Mouse (Mus musculus): ENCODE measurements around the gene Ttc39a.
"Not testable (repeated sequence)": the region's sequence is repeated elsewhere in the genome, so short reads cannot be mapped to it uniquely, and the experiment has no call there.

Gene Ttc39a

DNA sequence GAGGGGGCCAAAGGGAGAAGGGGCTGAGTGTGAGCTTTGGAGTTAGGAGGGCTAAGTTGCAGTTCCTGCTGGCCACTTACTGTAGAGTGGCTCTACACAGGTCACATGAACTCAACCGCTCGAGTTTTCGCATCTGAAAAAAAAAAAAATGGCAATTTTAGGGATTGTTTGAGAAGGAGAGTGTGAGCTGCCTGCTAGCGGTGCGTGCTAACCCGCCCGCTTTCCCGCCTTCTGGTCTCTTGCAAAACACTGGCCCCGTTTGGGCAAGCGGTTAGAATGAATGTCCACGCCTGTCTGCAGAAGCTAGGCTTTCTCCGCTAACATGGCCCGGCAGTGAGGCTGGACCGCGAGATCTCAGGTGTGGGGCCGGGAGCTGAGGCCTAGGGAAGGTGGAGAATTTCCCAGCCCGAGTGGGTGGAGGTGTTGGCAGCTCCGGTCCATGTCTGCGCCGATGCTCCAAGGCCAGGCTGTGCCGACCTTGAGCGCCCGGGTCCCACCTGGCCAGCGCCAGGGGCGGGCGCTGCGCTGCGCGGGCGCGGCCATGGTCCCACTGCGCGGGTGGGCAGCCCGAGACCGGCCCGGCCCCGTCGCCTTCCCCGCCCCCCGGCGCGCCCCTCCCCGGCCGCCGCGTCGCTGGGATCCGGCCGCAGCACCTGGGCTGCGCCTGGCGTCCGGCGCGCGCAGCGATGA is at the start of gene Ttc39a:
Gene Ttc39a (plus strand): TSS at position 138 of the 690 bp plus-strand sequence.
- DNase-seq (ENCODE audit: low spot score): peak; percentile 45

DNA sequence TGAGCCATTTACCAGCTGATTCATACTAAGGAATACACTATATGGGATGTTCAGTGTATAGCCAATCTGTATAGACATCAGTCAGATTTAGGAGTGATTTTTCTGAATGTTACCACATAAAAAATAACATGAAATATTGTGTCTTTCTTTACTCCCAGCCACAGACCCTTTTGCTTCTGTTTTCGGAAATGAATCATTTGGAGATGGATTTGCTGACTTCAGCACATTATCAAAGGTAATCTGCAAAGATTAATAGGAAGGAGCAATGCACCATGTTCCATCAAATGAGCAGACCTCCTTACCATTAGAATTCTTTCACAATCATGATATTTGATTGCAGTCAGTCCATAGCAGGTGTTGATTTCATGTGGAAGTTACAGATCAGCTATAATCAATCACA is 28.3 kb upstream of the Ttc39a start:
- no peak for DNase-seq (ENCODE audit: low spot score)

DNA sequence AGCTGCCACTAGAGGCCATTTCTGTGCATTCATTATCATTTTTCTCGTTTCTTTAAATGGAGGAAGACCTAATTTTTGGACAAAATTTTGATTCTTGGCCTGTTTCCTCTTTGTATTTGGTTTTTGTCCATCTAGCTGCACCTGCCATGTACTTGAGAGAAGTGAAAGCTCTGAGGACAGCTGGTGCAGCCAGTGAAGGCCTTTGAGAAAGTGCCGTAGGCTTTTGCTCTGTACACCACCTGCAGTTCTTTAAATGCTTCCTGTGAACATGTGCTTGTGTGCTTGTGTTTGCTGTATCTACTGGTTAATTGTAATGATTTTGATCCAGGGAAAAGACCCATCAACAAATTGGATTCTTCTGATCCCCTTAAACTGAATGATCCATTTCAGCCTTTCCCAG is 24.0 kb upstream of the Ttc39a start:
- DNase-seq (ENCODE audit: low spot score): no peak

DNA sequence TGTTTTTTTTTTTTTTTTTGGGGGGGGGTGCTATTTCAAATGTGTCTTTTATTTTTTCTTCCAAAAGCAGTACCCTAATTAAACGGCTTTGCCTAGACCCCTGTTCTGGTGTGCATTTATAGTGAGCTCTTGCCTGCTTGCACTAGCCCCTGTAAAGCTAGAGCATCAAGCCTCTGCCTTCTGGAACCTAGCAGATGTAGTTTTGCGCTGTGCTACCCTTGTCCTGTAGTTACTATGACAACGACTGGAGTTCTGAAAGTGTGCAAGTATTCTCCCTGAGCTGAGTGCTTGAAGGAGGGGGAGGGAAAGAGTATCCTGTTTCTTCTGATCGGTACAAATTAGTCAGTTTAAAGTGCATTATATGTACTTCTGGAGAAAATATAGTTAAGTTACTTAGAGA is 20.8 kb upstream of the Ttc39a start:
- no peak for DNase-seq (ENCODE audit: low spot score)

DNA sequence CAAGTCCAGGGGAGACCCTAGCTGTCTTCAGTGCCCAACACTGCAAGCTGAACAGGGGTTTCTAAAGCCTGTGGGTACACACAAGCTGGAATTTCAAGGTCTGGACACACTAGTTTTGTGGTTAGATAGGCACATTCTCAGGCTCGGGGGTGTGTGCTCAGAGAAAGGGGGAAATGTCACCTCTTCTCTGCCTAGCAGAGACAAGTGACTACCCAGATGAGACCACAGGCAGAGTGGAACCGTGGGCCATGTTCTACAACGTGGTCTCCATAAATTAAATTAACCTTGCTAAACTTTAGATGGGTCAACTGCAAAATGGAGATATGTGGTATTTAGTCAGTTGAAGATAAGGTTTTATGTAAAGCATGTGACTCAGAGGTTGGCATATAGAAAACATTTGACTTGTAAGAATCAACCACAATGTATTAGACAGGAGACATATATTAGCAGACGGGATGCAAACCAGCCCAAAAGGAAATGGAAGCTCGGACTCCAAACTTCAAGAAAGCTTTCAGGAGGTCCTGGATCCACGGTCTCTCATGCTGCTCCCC is 13.1 kb upstream of the Ttc39a start:
- no peak for DNase-seq (ENCODE audit: low spot score)

DNA sequence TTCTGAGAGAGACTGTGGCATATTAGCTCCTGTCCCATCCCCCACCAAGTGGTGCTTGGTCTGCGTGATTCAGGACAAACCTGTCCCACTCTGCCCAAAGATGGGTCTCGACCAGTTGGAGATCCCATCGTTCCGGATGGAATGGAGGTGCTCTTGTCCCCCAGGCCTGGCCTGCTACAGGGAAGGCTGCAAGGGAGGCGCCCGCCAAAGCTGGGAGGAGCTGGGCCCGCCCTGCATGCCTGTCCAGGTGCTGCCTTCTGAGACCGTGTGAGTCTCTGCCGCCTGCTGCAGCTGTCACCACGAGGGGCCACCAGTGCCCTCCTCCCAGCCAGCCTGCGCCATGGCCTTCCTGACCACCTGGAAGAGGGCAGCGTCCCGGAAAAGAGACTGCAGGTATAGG is 12.5 kb upstream of the Ttc39a start:
- DNase-seq (ENCODE audit: low spot score): peak; percentile 22

DNA sequence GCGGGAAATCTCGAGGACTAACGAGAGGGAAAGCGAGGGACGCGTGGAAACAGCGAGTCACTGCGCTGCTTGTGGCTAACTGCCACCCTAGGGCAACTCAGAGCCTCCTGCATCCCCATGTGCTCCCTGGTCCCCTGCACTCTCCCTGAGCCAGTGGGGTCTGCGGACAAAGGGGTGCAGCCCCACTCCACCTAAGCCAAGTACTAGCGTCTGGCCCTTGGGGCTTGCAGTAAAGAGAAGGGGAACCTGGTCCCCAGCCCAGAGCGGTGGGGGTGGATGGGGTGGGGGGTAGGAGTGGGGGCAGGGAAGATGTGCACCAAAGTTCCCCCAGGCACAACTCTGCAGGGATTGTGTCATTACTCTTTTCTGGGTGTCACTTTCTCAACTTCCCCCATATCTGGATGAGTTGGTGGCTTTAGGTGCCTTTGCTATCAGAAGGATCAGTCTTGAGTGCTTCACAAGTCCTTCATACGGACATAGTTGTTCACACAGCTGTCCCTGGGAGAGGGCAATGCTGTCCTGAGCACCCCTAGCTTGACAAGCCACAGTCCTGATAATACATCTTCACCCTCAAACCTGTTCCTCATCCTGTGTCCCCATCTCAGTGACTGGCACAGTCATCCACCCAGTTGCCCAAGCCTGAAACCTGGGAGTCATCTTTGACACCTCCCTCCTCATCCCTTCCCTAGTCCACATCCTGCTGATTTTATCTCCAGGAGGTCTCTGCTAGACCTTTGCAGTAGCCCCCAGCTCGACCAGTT is 11.9 kb upstream of the Ttc39a start:
- DNase-seq (ENCODE audit: low spot score): no peak

DNA sequence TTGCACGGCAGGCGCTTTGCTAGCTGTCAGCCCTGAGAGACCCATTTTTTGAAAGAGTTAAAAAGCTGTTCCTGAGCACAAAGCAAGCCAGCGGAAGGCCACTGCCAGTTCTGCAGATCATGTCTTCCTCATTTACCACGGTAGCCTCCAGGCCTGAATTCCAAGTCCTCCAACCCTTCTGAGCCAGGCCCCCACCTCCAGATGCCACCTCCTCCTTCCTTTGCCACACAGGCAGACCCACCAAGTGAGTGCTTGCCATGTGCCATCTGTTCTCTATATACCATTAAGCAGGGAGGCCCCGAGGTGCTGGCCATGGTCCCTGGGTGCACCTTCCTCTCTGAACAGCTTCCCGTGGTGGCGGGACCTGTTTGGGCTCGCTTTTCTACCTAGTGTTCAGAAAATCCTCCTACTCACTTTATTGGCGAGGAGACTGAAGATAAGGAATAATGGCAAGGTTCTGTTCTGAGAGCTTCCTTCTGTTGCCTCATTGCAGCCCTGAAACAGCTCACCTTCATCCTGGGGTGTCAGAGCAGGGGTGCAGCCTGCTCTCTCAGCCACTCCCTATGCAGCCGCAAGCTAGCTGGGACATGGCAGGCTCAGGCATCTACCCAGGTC is 6.0 kb upstream of the Ttc39a start:
- DNase-seq (ENCODE audit: low spot score): no peak

DNA sequence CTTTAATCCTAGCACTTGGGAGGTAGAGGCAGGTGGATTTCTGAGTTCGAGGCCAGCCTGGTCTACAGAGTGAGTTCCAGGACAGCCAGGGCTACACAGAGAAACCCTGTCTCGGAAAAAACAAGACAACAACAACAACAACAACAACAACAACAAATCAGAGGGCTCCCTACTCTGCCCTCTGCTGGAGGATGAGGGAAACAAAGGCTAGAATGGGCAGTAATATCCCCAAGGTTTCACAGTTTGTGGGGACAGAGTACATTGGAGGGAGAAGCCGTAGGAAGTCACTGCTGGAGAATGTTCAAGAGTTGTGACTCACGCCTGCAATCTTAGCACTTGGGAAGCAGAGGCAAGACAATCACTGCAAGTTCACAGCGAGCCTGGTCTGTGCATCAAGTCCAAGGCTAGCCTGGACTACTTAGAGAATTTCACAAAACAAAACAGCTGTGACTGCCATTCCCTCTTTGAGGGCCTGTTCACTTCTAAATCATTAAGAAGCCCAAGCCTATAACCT is 5.2 kb upstream of the Ttc39a start:
- no peak for DNase-seq (ENCODE audit: low spot score)

DNA sequence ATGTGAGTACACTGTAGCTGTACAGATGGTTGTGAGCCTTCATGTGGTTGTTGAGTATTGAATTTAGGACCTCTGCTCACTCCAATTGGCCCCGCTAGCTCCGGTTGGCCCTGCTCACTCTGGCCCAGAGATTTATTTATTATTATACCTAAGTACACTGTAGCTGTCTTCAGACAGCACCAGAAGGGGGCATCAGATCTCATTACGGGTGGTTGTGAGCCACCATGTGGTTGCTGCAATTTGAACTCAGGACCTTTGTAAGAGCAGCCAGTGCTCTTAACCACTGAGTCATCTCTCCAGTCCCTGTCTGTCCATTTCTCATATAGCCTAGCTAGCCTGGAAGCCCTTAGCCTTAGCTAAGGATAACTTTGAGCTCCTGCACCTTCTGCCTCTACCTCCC is 1.5 kb upstream of the Ttc39a start:
- DNase-seq (ENCODE audit: low spot score): not testable (repeated sequence)

DNA sequence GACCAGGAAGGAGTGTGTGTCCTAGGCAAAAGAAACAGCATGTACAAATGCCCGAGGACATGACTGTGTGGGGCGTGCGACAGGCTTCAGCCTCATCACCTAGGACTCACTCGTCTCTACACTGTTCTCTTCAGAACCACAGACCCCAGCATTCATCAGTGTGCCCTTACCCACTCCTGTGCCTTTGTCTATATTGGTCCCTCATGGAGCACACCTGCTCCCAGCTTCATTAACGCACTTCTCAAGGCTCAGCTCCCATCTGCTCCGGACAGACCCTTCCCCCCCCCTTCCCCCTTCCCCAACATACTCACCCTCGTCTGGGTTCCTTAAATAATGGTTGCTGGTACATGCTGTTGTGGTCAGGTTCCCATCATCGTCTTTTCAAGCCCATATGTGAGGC is 1.0 kb upstream of the Ttc39a start:
- no peak for DNase-seq (ENCODE audit: low spot score)

DNA sequence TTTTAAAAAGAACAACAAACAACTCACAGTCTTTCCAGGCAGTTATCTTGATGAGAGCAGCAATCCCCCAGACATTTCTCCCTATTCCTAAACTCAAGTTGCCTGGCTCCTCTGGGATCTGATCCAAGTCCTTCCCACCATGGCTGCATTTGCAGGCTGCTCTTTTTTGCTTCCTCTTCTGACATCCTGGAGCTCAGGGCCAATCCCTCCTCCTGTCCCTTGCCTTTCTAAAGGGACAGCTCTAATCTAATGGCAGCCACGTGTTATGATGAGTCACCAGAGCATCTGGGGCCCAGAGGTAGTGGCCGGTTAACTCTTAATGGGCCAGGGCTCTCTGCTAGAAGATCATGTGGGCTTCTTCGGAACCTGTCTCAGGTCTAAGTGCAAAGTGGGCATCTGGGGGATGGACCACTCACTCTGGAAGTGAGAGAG is 353 bp upstream of the Ttc39a start:
- DNase-seq (ENCODE audit: low spot score): peak; percentile 62

DNA sequence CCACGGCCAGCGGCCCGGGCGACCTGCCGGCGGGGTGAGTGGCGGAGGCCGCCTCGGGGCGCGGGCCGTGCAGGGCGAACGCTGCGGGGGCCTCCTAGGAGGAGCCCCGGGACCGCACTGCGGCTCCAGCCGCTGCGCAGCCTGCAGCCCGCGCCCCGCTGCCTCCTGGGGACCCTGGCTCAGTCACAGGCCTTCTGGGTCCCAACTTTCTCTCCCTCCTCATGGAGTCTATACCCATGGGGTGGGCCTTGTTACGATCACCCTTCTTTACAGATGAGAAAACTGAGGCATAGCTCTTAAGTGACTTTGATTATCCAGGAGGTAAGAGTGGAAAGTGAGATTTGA is 725 bp downstream of the Ttc39a start:
- DNase-seq (ENCODE audit: low spot score): no peak

DNA sequence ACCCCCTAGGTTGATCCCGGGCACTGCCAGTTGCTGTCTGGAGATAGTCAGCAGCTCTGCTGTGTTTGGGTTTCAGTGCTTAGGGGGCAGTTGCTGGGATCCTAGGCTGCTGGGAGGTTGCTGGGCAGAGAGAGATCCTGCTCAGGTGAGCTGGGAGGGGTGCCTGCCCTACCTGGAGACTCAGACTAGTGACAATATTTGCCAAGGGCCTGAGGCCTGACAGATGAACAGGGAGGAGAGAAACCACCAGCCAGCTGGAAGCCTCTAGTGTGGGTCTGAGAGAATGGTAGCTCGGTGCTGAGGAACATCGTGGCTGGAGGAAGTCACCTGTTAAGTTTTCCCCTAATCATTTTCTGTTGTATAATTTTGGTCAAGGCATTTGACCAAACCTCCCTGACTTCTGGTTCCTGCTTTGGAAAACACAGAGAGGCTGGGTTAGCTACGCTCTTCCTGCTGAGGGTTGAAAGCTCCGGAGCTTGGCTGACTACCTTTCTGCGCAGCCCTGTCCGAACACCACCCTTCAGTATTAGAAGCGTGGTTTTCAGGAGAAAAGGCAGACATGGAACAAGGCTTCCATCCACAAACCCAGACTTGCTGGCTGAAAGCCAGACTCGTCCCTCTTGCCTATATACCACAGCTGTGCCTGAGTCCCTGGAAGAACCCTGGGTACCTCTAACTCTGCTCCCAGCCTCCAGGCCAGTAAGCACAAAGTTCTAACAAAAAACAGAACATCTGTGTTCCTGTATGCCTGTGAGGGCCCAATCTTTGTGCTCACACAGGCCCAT is 1.5 kb downstream of the Ttc39a start:
- no peak for DNase-seq (ENCODE audit: low spot score)

DNA sequence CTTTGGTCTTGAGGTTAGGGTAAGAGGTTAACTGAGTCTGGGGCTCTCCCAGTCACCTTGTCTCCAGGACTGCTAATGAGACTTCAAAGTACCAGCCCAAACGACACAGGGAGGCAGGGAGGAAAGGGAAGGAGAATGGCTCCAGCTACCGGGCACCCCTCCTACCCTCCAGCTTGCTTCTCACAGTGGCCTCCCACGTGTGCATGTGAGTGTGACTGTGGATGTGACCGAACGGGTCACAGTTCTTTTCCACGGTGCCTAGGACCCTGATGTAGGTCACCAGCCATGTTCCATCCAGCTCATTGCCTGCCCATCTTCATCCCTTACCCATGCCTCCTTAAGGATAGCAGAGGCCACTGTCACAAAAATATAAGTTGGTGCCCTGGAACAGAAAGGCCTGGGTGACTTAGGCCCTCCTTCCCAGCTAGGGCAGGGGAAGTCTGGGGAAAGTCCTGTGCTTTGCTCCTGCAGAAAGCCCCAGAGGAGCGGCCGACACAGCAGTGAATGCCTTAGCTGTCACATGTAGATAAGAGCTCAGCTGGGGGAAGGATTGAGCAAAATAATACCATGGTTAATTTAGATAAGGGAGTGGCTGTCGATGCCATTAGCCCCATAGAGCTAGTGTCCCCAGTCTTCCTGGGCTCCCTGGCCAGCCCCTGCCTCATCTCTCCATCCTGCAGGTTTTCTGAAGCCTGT is 4.4 kb downstream of the Ttc39a start:
- no peak for DNase-seq (ENCODE audit: low spot score)

DNA sequence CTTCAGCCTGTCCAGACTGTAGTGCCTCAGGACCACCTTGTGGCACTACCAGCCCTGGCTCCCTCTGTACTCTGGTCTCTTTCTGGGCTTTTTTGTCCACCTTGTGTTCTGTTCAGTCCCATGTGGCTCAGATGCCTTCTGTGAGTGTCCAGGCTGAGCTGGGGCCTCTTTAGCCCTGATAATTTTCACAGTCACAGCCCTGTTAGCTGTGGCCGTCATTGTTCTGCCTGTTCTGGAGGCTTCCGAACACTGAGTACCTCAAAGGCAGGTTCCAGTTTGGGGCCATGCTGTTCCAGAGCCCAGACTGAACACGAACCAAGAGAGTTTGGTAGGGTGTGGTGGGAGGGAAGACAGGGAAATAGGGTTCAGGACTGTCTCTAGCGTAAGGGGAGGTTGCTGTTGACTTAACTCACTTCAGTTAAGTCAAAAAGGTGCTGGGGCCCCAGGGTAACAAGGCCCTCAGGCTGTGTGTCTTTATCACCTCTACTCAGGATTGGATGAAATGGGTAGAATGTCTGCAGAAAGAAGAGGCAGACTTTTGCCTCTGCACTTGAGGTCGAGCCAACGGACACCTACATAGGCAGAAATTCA is 5.0 kb downstream of the Ttc39a start:
- DNase-seq (ENCODE audit: low spot score): no peak

DNA sequence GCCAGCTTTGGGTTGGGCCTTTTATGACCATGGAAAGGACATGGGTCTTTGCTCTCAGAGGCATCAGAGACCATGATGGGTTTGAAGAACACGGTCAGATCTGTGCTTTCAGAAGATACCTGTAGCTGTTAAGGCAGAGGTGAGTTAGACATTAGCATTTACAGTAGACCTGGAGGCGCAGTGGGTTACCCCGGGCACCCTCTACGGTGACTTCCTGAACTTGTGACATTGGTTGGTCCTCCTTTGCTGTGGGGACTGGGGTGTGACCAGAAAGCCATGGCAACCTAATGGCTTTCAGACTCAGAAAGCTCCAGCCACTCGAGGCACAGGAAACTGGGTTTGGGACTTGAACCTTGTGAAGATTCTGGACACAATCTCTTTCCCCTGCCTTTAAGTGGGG is 5.8 kb downstream of the Ttc39a start:
- DNase-seq (ENCODE audit: low spot score): no peak

DNA sequence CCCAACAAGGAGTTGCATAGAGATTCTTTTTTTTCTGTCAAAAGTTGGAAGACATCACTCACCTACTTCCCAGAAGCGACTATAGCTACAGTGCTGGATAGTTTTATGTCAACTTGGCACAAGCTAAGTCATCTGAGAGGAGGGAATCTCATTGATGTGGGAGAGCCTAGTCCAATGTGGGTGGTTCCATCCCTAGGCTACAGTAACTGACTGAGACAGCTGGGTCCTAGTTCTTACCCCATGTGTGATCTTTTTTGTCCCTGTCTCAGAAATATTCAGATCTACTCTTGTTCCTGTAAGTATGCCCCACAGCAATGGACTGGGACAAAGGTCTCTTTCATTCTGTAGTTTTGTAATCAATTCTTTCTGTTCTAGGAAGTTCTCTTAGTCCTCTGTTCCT is 11.6 kb downstream of the Ttc39a start:
- DNase-seq (ENCODE audit: low spot score): no peak

DNA sequence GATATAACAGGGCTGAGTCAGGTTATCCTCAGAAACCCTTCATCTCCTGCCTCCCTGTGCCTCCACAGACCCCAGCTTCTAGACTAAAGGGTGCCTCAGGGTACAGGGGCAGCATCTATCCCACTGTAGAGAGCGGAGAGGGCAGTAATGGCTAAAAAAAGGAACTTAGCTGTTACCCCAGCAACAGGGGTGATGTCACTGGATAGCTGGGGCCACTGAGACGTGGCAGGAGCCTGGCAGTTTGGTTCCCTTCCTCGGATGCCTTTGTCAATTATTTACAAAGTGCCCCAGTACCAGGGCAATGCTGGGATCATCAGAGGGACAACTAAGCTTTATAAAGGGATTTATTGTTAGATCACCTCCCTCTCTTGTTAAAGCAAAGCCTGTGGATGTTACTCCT is 12.6 kb downstream of the Ttc39a start:
- no peak for DNase-seq (ENCODE audit: low spot score)

DNA sequence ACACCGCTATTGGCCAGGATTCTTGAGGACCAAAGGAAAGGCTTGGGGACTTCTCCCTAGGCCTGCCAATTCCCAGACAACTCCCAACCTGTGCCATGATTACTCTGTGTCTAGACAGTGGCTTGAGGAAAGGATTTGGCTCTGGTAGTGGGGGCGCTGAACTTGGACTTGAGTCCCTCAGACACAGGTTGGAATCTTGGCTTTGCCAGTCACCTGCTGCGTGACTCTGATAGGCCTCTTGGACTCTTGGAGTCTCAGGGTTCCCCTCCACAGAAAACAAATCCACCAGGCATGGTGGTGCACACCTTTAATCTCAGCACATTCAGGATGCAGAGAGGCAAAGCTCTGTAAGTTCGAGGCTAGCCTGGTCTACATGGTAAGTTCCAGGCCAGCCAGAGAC is 13.1 kb downstream of the Ttc39a start:
- no peak for DNase-seq (ENCODE audit: low spot score)

DNA sequence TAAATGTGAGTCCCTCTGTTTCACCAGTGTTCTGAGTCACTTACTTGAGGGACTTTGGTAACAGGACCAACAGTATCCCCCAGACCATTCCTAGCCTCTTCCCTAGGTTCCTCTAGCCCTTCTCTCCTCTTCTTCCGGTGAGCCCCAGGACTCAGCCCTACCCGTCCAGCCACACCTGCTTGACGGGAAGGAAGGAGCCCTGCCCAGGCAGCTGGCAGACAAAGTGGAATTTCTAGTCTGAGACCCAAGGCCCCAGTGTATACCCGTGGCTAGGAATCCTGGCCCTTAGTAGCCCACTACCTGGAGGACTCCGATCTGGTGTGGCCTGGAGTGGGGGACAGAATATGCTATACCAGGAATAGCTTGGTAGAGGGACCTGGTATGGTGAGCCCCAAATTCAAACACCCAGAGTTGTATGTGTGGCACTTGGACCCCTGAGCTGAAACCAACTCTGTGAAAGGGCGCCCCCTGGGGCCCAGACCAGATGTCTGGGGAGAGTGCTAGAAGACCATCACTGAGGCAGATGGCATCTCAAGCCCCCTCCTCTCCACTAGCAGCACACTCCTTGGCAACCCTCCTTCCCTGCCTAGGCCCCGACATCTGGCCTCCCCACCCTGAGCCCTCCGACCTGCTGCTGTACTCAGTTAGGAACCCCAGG is 13.8 kb downstream of the Ttc39a start:
- DNase-seq (ENCODE audit: low spot score): no peak
